Comparison of ENCODE assay signal across 8 mouse cellular contexts in the genomic region with DNA sequence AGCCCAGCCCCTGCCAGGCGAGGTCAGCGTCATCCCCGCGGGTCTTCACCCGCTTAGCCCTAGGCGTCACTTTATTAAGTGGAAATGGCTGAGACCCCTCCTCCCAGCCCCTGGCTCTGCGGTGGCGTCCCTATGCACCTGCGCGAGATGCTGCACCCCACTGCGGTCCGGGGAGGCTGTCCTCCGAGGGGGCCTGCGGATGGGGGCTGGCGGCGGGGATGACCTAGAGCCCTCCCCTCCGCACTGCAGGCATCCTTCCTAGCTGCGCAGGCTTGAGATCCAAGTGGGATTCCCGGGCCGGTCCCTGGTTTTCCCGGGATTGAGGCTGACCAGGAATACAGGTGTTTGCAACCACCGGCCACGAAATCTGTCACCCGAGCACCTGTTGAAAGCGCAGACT. TPM values are rescaled to one million over a fixed set of nuclear protein-coding genes. Genes with fewer than 3 reads are reported as not detected.
DNase-seq lines count a peak whose midpoint lies in the region; ATAC-seq lines count a peak whose summit lies in the region.

No protein-coding gene starts in this region.

- DNase-seq in gastrocnemius, postnatal 25 days, result peak; percentile 39
- no peak for DNase-seq in gastrocnemius, adult 8-10 months (ENCODE audit: low spot score in 2 of 2)
- DNase-seq in right cerebral cortex, postnatal 14 days, result peak; percentile 40
- DNase-seq in right cerebral cortex, adult 2 months (ENCODE audit: low spot score in 2 of 2), result no peak
- DNase-seq in cerebellum, adult 8-10 months, result no peak

- H3K9me3 ChIP-seq in forebrain, embryonic 12.5 days, result no peaks in the 10 kb centered on the region
- H3K9me3 ChIP-seq in limb, embryonic 15.5 days, result no peaks in the 10 kb centered on the region
- H3K9me3 ChIP-seq in neural tube, embryonic 14.5 days (ENCODE audit: control insufficient read depth, low read length), result no peaks in the 10 kb centered on the region

- peaks cover 22% of the 10 kb centered on the region for H3K4me1 ChIP-seq in forebrain, embryonic 12.5 days
- H3K4me1 ChIP-seq in limb, embryonic 15.5 days, result peaks cover 20% of the 10 kb centered on the region
- peaks cover 8% of the 10 kb centered on the region for H3K4me1 ChIP-seq in neural tube, embryonic 14.5 days (ENCODE audit: control insufficient read depth, insufficient read depth, low read length)

- no peak for ATAC-seq in forebrain, embryonic 12.5 days (ENCODE audit: low FRiP score)
- peak; percentile 45; the same call in 1 of the 2 replicates for ATAC-seq in limb, embryonic 15.5 days (ENCODE audit: insufficient number of reproducible peaks, low FRiP score, low TSS enrichment, low read depth)
- ATAC-seq in neural tube, embryonic 14.5 days (ENCODE audit: low read depth), result no peak

- H3K27ac ChIP-seq in forebrain, embryonic 12.5 days, result no peak overlapping the region
- no peak overlapping the region for H3K27ac ChIP-seq in limb, embryonic 15.5 days
- H3K27ac ChIP-seq in neural tube, embryonic 14.5 days (ENCODE audit: low read depth, low read length), result no peak overlapping the region

- WGBS in forebrain, embryonic 12.5 days, result under 1% methylated on average over 25 of the region's 25 CpGs
- under 1% methylated on average over 25 of the region's 25 CpGs for WGBS in limb, embryonic 15.5 days
- under 1% methylated on average over 22 of the region's 25 CpGs for WGBS in neural tube, embryonic 14.5 days

- H3K9ac ChIP-seq in forebrain, embryonic 12.5 days, result peak overlapping the region; percentile 66
- peak overlapping the region; percentile 39 for H3K9ac ChIP-seq in limb, embryonic 15.5 days
- H3K9ac ChIP-seq in neural tube, embryonic 14.5 days (replicated peaks; ENCODE audit: low read depth, low read length), result peak overlapping the region; percentile 63

- H3K4me3 ChIP-seq in forebrain, embryonic 12.5 days (replicated peaks), result peak overlapping the region; percentile 74
- H3K4me3 ChIP-seq in limb, embryonic 15.5 days, result peak overlapping the region; percentile 61
- peak overlapping the region; percentile 60 for H3K4me3 ChIP-seq in neural tube, embryonic 14.5 days (ENCODE audit: low read depth, low read length)

- peaks cover 12% of the 10 kb centered on the region for H3K36me3 ChIP-seq in forebrain, embryonic 12.5 days (replicated peaks)
- peaks cover 21% of the 10 kb centered on the region for H3K36me3 ChIP-seq in limb, embryonic 15.5 days
- peaks cover 6% of the 10 kb centered on the region; the same call in 1 of the 2 replicates for H3K36me3 ChIP-seq in neural tube, embryonic 14.5 days (ENCODE audit: control insufficient read depth, insufficient read depth, low read length)

- peak overlapping the region; percentile 94 for H3K4me2 ChIP-seq in forebrain, embryonic 12.5 days
- peak overlapping the region; percentile 99 for H3K4me2 ChIP-seq in limb, embryonic 15.5 days
- H3K4me2 ChIP-seq in neural tube, embryonic 14.5 days (ENCODE audit: low read depth, low read length), result peak overlapping the region; percentile 98

- no peaks in the 10 kb centered on the region for H3K27me3 ChIP-seq in forebrain, embryonic 12.5 days
- H3K27me3 ChIP-seq in limb, embryonic 15.5 days, result no peaks in the 10 kb centered on the region
- H3K27me3 ChIP-seq in neural tube, embryonic 14.5 days (ENCODE audit: control insufficient read depth, insufficient read depth, low read length), result no peaks in the 10 kb centered on the region

RNA-seq across cellular contexts. Expression of a gene that starts 0.4 kb away (rescaled TPM):
- total RNA-seq in gastrocnemius, postnatal 25 days (2021), result under 1 TPM; 0.26 to 0.27 TPM
- total RNA-seq in gastrocnemius, adult 8-10 months (2022), result under 1 TPM in 2 of 4 experiments, not detected in 2; 0.22 to 0.36 TPM
- 4.9 and 6.2 TPM in 2 replicates for polyA plus RNA-seq in forebrain, embryonic 12.5 days (2016; fragmentation: Nextera tagmentation; extraction: Ambion mirVana)
- 3.2 and 3.4 TPM in 2 replicates for polyA plus RNA-seq in limb, embryonic 15.5 days (2015; fragmentation: Nextera tagmentation; extraction: Ambion mirVana)
- polyA plus RNA-seq in neural tube, embryonic 14.5 days (2014; fragmentation: Nextera tagmentation; extraction: Ambion mirVana), result 27.1 and 37.9 TPM in 2 replicates

RNA-seq across cellular contexts. Expression of a gene that starts 0.6 kb away (rescaled TPM):
- 1 to 10 TPM; 4.2 to 5.0 TPM for total RNA-seq in gastrocnemius, postnatal 25 days (2021)
- total RNA-seq in gastrocnemius, adult 8-10 months (2022), result 1 to 10 TPM; 3.5 to 5.3 (median 4.0) TPM
- 36.6 and 41.0 TPM in 2 replicates for polyA plus RNA-seq in forebrain, embryonic 12.5 days (2016; fragmentation: Nextera tagmentation; extraction: Ambion mirVana)
- 38.6 and 39.5 TPM in 2 replicates for polyA plus RNA-seq in limb, embryonic 15.5 days (2015; fragmentation: Nextera tagmentation; extraction: Ambion mirVana)
- polyA plus RNA-seq in neural tube, embryonic 14.5 days (2014; fragmentation: Nextera tagmentation; extraction: Ambion mirVana), result 34.6 and 36.0 TPM in 2 replicates

Comparison
In these comparisons a context has a peak if more than half of its experiments do, and no peak if none do; other contexts are left out.
1. DNase-seq: peak in gastrocnemius, postnatal 25 days (single experiment) and right cerebral cortex, postnatal 14 days (single experiment); none in gastrocnemius, adult 8-10 months (0 of 2), right cerebral cortex, adult 2 months (0 of 2) and cerebellum, adult 8-10 months (single experiment).
2. Peak in every context shown above with its lines, with median percentiles within 50 percentile points of each other: H3K4me2 ChIP-seq, H3K4me3 ChIP-seq and H3K9ac ChIP-seq.